Mouse (Mus musculus) C2C12 (cell line): ENCODE results near the gene Mgst3. TPM values are rescaled to one million over a fixed set of nuclear protein-coding genes. Genes with fewer than 3 reads are reported as not detected.
"Not testable (repeated sequence)": the region's sequence is repeated elsewhere in the genome, so short reads cannot be mapped to it uniquely, and the experiment has no call there.

Source experiments
- H3K27me3 ChIP-seq: one replicate; pipeline ENCODE4 v1.6.1; 2011; ENCODE audit not compliant: control insufficient read depth, insufficient read depth, insufficient read length
- H3K36me3 ChIP-seq: one replicate; pipeline ENCODE4 v1.6.1; 2011; ENCODE audit not compliant: control insufficient read depth, insufficient read depth
- H3K4me3 ChIP-seq: one replicate; pipeline ENCODE4 v1.5.1; 2011; ENCODE audit warnings: mild to moderate bottlenecking, control low read depth; ENCODE audit not compliant: poor library complexity, insufficient read depth, severe bottlenecking
- H3K79me2 ChIP-seq: one replicate; pipeline ENCODE4 v1.6.1; 2011; ENCODE audit not compliant: control insufficient read depth, insufficient read depth
- H3K79me3 ChIP-seq: one replicate; pipeline ENCODE4 v1.6.1; 2011; ENCODE audit warnings: low read depth, control low read depth
- H3ac ChIP-seq: one replicate; pipeline ENCODE3; 2011; ENCODE audit warnings: low read depth; ENCODE audit not compliant: control insufficient read depth, insufficient read length
- CEBPB ChIP-seq: IDR thresholded peaks from one replicate; pipeline ENCODE4 v1.6.1; 2011; ENCODE audit warnings: low read depth, mild to moderate bottlenecking, control low read depth, moderate library complexity
- CTCF ChIP-seq: IDR thresholded peaks from one replicate; pipeline ENCODE4 v1.5.1; 2011; ENCODE audit not compliant: control insufficient read depth, insufficient read depth, insufficient read length
- FOSL1 ChIP-seq: IDR thresholded peaks from one replicate; pipeline ENCODE4 v1.8.0; 2011; ENCODE audit warnings: mild to moderate bottlenecking, low read length; ENCODE audit not compliant: poor library complexity, insufficient read depth, severe bottlenecking
- MAX ChIP-seq: IDR thresholded peaks from one replicate; pipeline ENCODE4 v1.6.1; 2011; ENCODE audit warnings: mild to moderate bottlenecking, control low read depth
- MYOD1 ChIP-seq: IDR thresholded peaks from one replicate; pipeline ENCODE4 v1.6.1; 2011; ENCODE audit warnings: low read depth; ENCODE audit not compliant: control insufficient read depth, insufficient read length
- MYOG ChIP-seq: IDR thresholded peaks from one replicate; pipeline ENCODE4 v1.6.1; 2011; ENCODE audit not compliant: control insufficient read depth, insufficient read length; ENCODE audit errors: extremely low read depth
- USF1 ChIP-seq: IDR thresholded peaks from one replicate; pipeline ENCODE4 v1.6.1; 2011; ENCODE audit warnings: low read depth, mild to moderate bottlenecking, control low read depth, moderate library complexity
- polyA plus RNA-seq: library from polyadenylated mRNA; unstranded; fragments of >200 nt; fragmentation: generic; extraction: Trizol; gene quantifications from one replicate; pipeline ENCODE4 v1.2.1, GENCODE M21; 2012; ENCODE audit warnings: missing spikeins

Mgst3 gene
- polyA plus RNA-seq, 1 experiment: 108 TPM

DNA sequence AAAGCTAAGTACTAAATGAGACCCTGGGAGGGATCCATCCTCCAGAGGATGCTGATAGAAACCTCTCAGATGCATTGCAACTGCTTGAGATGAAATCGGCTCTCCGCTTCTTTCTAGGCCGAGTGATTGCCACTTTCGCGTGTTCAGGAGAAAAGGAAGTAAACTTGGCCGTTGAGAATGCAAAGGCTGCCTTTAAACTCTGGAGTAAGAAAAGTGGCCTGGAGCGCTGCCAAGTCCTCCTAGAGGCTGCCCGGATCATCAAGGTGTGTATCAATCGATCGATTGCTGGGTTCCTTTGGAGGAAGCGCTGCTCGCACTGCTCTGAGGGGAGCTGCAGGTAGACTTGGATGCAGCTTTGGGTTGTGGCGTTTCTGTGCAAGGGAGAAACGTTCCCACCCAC is 41.2 kb downstream of the Mgst3 start:
- H3K79me2 ChIP-seq: no peaks in the 10 kb centered on the region
- H3K79me3 ChIP-seq: no peaks in the 10 kb centered on the region
- TF ChIP-seq CEBPB: no peak
- TF ChIP-seq MYOG: no peak
- no peak for TF ChIP-seq MYOD1
- no peak for TF ChIP-seq FOSL1
- TF ChIP-seq MAX: no peak
- TF ChIP-seq CTCF: no peak
- TF ChIP-seq USF1: no peak

DNA sequence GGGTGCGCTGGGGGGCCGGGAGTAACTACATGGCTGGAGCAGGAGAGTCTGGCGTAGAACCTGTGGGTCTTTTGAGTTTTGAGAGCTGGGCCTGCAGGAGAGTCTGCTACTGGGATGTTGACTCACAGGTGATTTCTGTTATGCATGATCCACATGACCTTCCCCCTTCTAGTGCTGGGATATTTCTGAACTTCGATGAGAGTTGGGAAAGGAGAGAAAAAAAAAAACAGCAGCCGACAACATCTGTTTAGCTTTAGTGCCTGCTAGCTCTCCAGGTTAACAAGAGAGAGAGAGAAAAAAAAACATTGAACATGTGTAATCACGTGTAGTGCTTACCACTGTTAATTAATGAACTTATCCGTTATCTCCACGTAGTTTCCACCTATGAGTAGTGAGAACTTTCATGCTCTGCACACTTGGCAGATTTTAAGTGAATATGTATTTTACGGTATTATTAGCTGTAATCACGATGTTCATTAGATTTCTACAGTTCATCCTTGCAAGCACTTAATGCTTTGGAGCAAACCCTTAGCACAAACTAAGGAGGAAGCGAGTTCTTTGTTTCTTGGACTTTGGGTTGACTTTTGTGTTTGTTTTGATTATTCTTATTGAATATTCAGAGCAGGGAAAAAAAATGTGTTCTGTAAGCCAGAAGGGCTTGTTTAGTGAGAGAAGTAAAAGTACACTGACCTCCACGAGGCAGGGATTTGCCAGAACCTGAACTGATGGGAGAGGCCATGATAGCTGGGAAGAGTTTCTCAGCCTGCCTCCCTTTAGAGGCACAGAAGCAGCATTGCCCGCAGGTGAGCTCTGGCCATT is 42.8 kb downstream of the Mgst3 start:
- Histone ChIP-seq H3ac (peak overlapping the region; percentile 91), H3K27me3 (no peaks in the 10 kb centered on the region), H3K36me3 (peaks cover 23% of the 10 kb centered on the region), H3K79me3 (no peaks in the 10 kb centered on the region), H3K79me2 (no peaks in the 10 kb centered on the region), H3K4me3 (peak overlapping the region; percentile 55)
- TF ChIP-seq CEBPB (no peak), MAX (no peak), MYOD1 (no peak), MYOG (no peak), FOSL1 (no peak), USF1 (no peak), CTCF (no peak)

More for the DNA sequence above, 41.2 kb downstream of the Mgst3 start:
- Histone ChIP-seq H3K27me3 (no peaks in the 10 kb centered on the region), H3ac (no peak overlapping the region), H3K36me3 (peaks cover 37% of the 10 kb centered on the region), H3K4me3 (no peak overlapping the region)

DNA sequence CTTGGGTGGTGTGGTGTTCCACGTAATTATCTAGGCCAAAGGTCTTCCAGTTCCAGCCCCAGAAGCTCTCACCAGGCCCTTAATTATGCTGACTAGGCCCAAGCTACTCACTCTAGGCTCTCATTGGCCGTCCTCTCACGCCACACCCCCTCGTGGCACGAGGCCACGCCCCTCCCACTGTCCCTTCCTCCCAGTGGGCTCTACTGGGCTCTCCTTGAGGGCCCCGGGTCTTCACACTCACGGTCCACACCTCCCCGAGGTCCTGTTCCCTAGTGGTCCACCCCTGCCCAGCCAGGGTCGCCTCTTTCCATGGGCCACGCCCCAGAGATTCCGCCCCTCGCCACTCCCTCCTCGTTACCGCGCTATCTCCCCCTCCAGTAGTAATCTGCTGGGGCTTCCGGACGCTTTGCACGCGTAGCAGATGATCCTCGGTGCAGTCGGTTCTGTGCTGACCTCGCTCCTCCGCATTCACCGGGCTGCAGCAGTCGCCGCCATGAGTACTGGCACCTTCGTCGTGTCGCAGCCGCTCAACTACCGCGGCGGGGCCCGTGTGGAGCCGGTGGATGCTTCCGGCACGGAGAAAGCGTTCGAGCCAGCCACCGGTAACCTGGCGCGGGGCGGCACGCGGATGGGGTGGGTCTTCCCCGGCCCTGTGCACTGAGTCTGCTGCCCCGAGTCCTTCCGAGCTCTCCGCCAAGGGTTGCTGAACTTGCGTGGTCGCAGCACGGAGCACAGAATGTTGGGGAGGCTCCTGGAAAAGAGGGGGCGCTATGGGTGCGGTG is 43.6 kb downstream of the Mgst3 start, which contains the start of gene Aldh9a1:
Gene Aldh9a1, plus strand, starts transcription at position 177 of the 782 bp plus-strand sequence.
- Histone ChIP-seq H3K79me2 (no peaks in the 10 kb centered on the region), H3K4me3 (peak within 1 kb of the TSS; percentile 55), H3K27me3 (no peaks in the 10 kb centered on the region), H3K36me3 (peaks cover 16% of the 10 kb centered on the region), H3ac (peak within 1 kb of the TSS; percentile 91), H3K79me3 (no peaks in the 10 kb centered on the region)
- no peak for TF ChIP-seq MYOG
- TF ChIP-seq MYOD1: no peak
- no peak for TF ChIP-seq CTCF
- TF ChIP-seq CEBPB: no peak
- no peak for TF ChIP-seq FOSL1
- no peak for TF ChIP-seq MAX
- TF ChIP-seq USF1: no peak

DNA sequence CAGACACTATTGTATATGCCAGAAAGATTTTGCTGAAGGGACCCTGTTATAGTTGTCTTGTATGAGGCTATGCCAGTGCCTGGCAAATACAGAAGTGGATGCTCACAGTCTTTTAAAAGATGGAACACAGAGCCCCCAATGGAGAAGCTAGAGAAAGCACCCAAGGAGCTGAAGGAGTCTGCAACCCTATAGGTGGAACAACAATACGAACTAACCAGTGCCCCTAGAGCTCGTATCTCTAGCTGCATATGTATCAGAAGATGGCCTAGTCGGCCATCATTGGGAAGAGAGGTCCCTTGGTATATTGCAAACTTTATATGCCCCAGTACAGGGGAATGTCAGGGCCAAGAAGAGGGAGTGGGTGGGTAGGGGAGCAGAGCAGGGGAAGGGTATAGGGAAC is 44.4 kb downstream of the Mgst3 start:
- not testable (repeated sequence) for H3ac ChIP-seq, H3K27me3 ChIP-seq, H3K36me3 ChIP-seq, H3K79me3 ChIP-seq, H3K79me2 ChIP-seq
- peak overlapping the region; percentile 55 for H3K4me3 ChIP-seq

- not testable (repeated sequence) for H3K4me3 ChIP-seq, H3K36me3 ChIP-seq, H3ac ChIP-seq, H3K79me2 ChIP-seq, H3K79me3 ChIP-seq, H3K27me3 ChIP-seq
Measured at GRCm38 (mm10) chr1:167345994-167346520, 47.6 kb downstream of the Mgst3 start.

DNA sequence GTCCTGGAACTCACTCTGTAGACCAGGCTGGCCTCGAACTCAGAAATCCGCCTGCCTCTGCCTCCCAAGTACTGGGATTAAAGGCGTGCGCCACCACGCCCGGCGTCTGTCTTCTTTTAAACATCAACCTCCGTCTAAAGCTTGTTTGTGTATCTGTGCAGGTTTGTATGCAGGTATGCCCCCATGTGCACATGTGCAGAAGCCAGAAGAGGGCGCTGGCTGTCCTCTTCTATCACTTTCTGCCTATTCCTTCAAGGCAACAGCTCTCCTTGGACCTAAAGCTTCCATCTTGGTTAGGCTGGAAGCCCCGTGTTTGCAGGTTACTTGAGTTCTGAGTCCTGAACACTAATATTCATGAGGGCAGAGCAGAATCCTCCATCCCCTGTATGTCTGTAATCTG is 50.8 kb downstream of the Mgst3 start:
- Histone ChIP-seq H3ac (no peak overlapping the region), H3K79me3 (no peaks in the 10 kb centered on the region), H3K4me3 (no peak overlapping the region), H3K27me3 (no peaks in the 10 kb centered on the region), H3K79me2 (no peaks in the 10 kb centered on the region), H3K36me3 (no peaks in the 10 kb centered on the region)
- TF ChIP-seq USF1: no peak
- TF ChIP-seq MAX: no peak
- no peak for TF ChIP-seq FOSL1
- no peak for TF ChIP-seq MYOD1
- TF ChIP-seq MYOG: no peak
- no peak for TF ChIP-seq CEBPB
- TF ChIP-seq CTCF: no peak
